Mouse (Mus musculus) limb, embryonic 14.5 days (tissue): ENCODE measurements around the gene Mdfi. TPM values are rescaled to one million over a fixed set of nuclear protein-coding genes. Genes with fewer than 3 reads are reported as not detected.

Source experiments
- ATAC-seq: fragments of 200-750 bp; cut with Nextera tagmentation; 2 replicates; pipeline ENCODE4 v1.8.0; 2017; ENCODE audit warnings: low read depth, moderate number of reproducible peaks, moderate TSS enrichment; ENCODE audit not compliant: low FRiP score
- DNase-seq: peaks from one replicate; pipeline ENCODE4 v3.0.0-alpha.2; 2015; ENCODE audit warnings: low spot score
- H3K27ac ChIP-seq: fragments of 300-500 bp; sonication (generic); replicated peaks from 2 replicates; pipeline ENCODE4 v1.5.1; 2014; ENCODE audit warnings: low read depth, mild to moderate bottlenecking, low read length, moderate library complexity, mixed read lengths
- H3K27me3 ChIP-seq: fragments of 300-500 bp; sonication (generic); 2 replicates; pipeline ENCODE4 v1.6.1; 2014; ENCODE audit warnings: low read length, mixed read lengths; ENCODE audit not compliant: control insufficient read depth, insufficient read depth
- H3K36me3 ChIP-seq: fragments of 300-500 bp; sonication (generic); 2 replicates; pipeline ENCODE4 v1.6.1; 2014; ENCODE audit warnings: mild to moderate bottlenecking, low read length, moderate library complexity, mixed read lengths; ENCODE audit not compliant: control insufficient read depth, insufficient read depth
- H3K4me1 ChIP-seq: fragments of 300-500 bp; sonication (generic); 2 replicates; pipeline ENCODE4 v1.6.1; 2014; ENCODE audit warnings: antibody characterized with exemption, low read length, mixed read lengths; ENCODE audit not compliant: control insufficient read depth, insufficient read depth
- H3K4me2 ChIP-seq: fragments of 300-500 bp; sonication (generic); replicated peaks from 2 replicates; pipeline ENCODE4 v1.6.1; 2014; ENCODE audit warnings: low read depth, mild to moderate bottlenecking, low read length, moderate library complexity; ENCODE audit not compliant: severe bottlenecking
- H3K4me3 ChIP-seq: fragments of 300-500 bp; sonication (generic); replicated peaks from 2 replicates; pipeline ENCODE4 v1.5.1; 2014; ENCODE audit warnings: low read length
- H3K9ac ChIP-seq: fragments of 300-500 bp; sonication (generic); 2 replicates; pipeline ENCODE4 v1.6.1; 2014; ENCODE audit warnings: mild to moderate bottlenecking, low read depth, low read length, moderate library complexity; ENCODE audit not compliant: severe bottlenecking
- H3K9me3 ChIP-seq: fragments of 300-500 bp; sonication (generic); 2 replicates; pipeline ENCODE4 v1.6.1; 2016; ENCODE audit warnings: low read length; ENCODE audit not compliant: control insufficient read depth
- POLR2A ChIP-seq: fragments of 200-500 bp; IDR thresholded peaks from 2 replicates; pipeline ENCODE4 v1.8.0; 2012; ENCODE audit warnings: inconsistent platforms, mild to moderate bottlenecking, moderate library complexity, borderline replicate concordance; ENCODE audit not compliant: insufficient read depth, insufficient read length; ENCODE audit errors: extremely low read depth
- WGBS: fragments of 180-500 bp; shearing (Covaris S2); extraction: QIAGEN DNeasy Blood & Tissue Kit; methylation state at CpG from one replicate; pipeline ENCODE4 v1.1.7; 2014; 5-methylcytosine and 5-hydroxymethylcytosine counted together
- polyA plus RNA-seq, 2 experiments: library from polyadenylated mRNA; depleted of rRNA in 1 of 2; stranded (reverse) in 1 of 2; unstranded in 1 of 2; fragments of >200 nt; fragmentation: Nextera tagmentation in 1 of 2; extraction: Ambion mirVana in 1 of 2; gene quantifications; 2 replicates each; pipeline versions ENCODE4 v1.2.1 to v1.2.3; 2012 to 2014

The Mdfi gene
- polyA plus RNA-seq, 2 experiments: 57.5 to 281 TPM

DNA sequence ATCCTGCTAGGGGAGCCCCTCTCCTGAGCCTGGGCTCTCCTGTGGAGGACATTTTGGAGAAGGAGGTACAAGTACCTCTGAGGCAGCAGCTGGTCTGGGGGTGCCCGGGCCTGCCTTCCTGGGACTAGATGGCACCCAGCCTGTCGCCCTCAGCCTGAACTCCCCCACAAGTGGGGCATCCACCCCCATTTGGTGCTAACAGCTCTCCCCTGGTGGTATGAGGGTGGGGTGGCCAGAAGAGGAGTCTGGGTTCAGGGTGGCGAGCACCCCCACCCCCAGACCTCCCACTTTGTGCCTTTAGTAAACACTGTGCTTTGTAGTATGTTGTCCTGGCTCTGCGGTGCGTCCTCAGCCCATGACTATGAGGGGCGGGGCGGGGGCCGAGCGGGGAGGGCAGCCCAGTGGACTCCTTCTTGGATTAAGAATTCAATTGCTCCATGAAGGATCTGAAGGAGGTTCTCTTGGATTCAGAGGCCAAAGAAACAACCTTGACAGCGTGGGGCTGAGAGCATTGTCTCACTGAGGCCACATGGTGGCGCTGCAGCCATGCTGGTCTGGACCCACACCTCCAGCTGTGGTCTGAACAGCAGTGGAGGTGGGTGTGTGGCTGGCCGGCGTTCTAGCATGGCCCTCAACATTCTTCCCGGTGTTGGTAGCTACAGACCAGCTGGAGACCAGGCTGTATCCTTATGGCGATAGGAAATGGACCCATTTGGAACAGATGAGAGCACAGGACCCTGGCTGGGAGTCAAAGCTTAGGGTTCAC lies 42.2 kb downstream of the Mdfi start:
- no peak overlapping the region for H3K4me2 ChIP-seq
- no peak overlapping the region for H3K4me3 ChIP-seq
- H3K9me3 ChIP-seq: no peaks in the 10 kb centered on the region
- 24% methylated on average over 15 of the region's 15 CpGs for WGBS
- TF ChIP-seq POLR2A: no peak
- H3K27ac ChIP-seq: no peak overlapping the region
- ATAC-seq (peak; percentile 65; the same call in 1 of the 2 replicates), DNase-seq (peak; percentile 77)
- H3K9ac ChIP-seq: no peak overlapping the region
- H3K36me3 ChIP-seq: no peaks in the 10 kb centered on the region
- peaks cover 20% of the 10 kb centered on the region for H3K4me1 ChIP-seq
- no peaks in the 10 kb centered on the region for H3K27me3 ChIP-seq

DNA sequence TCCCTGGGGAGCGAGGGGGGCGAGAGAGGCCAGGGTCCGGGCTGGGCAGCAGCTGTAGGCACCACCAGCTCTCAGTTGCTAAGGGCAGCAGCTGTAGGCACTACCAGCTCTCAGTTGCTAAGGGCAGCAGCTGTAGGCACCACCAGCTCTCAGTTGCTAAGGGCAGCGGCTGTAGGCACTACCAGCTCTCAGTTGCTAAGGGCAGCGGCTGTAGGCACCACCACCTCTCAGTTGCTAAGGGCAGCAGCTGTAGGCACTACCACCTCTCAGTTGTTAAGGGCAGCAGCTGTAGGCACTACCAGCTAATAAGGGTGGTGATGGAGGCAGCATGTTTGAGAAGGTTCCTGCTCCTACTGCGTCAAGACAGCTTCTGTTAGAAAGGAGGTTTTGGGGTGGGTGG lies 45.5 kb downstream of the Mdfi start:
- 68% methylated on average over 6 of the region's 6 CpGs for WGBS
- peaks cover 17% of the 10 kb centered on the region for H3K4me1 ChIP-seq
- ATAC-seq (no peak), DNase-seq (no peak)
- H3K4me3 ChIP-seq: no peak overlapping the region
- H3K36me3 ChIP-seq: no peaks in the 10 kb centered on the region
- no peak overlapping the region for H3K4me2 ChIP-seq
- H3K9ac ChIP-seq: no peak overlapping the region
- no peak overlapping the region for H3K27ac ChIP-seq
- no peaks in the 10 kb centered on the region for H3K9me3 ChIP-seq
- TF ChIP-seq POLR2A: no peak
- no peaks in the 10 kb centered on the region for H3K27me3 ChIP-seq

DNA sequence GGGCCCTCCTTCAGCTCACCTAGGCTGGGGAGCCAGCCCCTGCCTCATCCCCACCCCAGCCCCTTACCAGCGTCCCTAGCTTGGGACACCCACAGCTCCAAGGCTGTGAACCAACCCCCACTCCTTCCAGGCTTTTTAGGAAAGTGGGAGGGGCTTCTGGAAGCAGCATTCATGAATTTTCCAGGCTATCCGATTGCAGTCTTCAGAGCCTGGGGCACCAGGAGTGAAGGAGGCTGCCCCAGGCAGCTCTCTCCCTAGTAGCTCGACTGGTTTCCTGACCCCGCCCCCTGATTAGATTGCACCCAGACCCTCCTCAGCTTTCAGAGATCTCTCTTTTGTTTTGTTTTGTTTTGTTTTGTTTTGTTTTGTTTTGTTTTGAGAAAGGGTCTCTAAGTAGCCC lies 46.2 kb downstream of the Mdfi start:
- DNase-seq: peak; percentile 61
- no peaks in the 10 kb centered on the region for H3K27me3 ChIP-seq
- 1% methylated on average over 4 of the region's 4 CpGs for whole genome bisulfite sequencing

DNA sequence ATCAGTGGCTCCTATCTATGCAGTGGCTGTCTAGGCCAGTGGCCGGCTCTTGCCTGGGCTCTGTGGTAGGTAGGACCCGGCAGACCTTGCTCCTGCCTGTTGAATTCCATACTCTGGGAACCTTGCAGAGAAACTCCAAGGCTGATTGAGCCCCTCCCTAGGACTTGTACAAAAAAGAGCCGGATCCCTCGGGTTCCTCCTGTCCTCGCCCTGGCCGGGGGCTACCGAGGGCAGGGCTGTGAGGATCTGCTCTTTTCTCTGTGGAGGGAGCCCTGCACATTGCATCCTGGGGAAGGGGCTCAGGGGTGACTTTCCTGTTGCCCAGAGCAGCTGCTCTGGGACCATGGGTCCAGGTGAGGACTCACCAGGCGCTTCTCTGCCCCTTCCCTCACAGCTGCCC lies 46.9 kb downstream of the Mdfi start:
- ATAC-seq (no peak), DNase-seq (no peak)
- no peak overlapping the region for H3K4me2 ChIP-seq
- H3K9me3 ChIP-seq: no peaks in the 10 kb centered on the region
- TF ChIP-seq POLR2A: no peak
- H3K27me3 ChIP-seq: no peaks in the 10 kb centered on the region
- peaks cover 11% of the 10 kb centered on the region for H3K4me1 ChIP-seq
- peak overlapping the region; percentile 42 for H3K9ac ChIP-seq
- WGBS: 48% methylated on average over 8 of the region's 8 CpGs
- no peaks in the 10 kb centered on the region for H3K36me3 ChIP-seq
- no peak overlapping the region for H3K27ac ChIP-seq
- no peak overlapping the region for H3K4me3 ChIP-seq

More for the DNA sequence above, 46.2 kb downstream of the Mdfi start:
- Histone ChIP-seq H3K9me3 (no peaks in the 10 kb centered on the region), H3K4me1 (peaks cover 17% of the 10 kb centered on the region), H3K4me3 (no peak overlapping the region), H3K36me3 (no peaks in the 10 kb centered on the region), H3K4me2 (no peak overlapping the region; the same call in 1 of the 2 replicates), H3K27ac (0 out of 2 replicates have a peak overlapping the region, but pooled peaks have one; percentile 56), H3K9ac (peak overlapping the region; percentile 42; the same call in 1 of the 2 replicates)
- no peak for ATAC-seq
- TF ChIP-seq POLR2A: no peak

DNA sequence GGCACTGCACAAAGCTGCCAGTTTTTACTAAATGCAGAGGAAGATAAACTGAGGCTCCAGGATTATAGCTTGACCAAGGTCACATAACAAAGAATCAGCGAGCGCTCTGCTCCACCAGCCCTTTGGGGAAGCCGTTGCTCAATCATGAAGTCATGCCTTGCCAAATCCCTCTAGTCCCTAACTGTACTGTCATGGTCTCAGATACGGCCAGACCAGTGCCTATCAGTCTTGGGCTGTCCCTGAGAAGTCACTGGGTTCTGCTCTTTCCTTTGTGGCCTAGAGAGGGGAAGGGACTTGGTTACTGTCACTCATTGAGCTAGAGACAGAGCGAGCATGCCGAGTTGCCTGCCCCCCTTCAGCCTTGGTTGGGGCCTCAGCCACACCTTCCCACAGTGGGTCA lies 50.1 kb downstream of the Mdfi start:
- no peak overlapping the region for H3K27ac ChIP-seq
- H3K4me3 ChIP-seq: no peak overlapping the region
- no peak for ATAC-seq
- H3K4me2 ChIP-seq: no peak overlapping the region
- no peaks in the 10 kb centered on the region for H3K9me3 ChIP-seq
- no peaks in the 10 kb centered on the region for H3K27me3 ChIP-seq
- TF ChIP-seq POLR2A: no peak
- 82% methylated on average over 6 of the region's 6 CpGs for WGBS
- peaks cover 9% of the 10 kb centered on the region for H3K4me1 ChIP-seq
- no peaks in the 10 kb centered on the region for H3K36me3 ChIP-seq
- no peak for DNase-seq
- no peak overlapping the region for H3K9ac ChIP-seq
